Mouse (Mus musculus): Measurements from ENCODE around the gene Aspg. TPM values are rescaled to one million over a fixed set of nuclear protein-coding genes. Genes with fewer than 3 reads are reported as not detected.

Gene Aspg
- polyA plus RNA-seq, 1 experiment from 2014 or later: 1.5 TPM

GRCm38 (mm10) chr12:112100106-112100505 is 6.4 kb upstream of the Aspg start:
- no peaks in the 10 kb centered on the region for H3K9me3 ChIP-seq
- DNase-seq (ENCODE audit: low spot score): no peak
- no peak overlapping the region for H3K27ac ChIP-seq
- WGBS: 72% methylated on average over 4 of the region's 4 CpGs
- H3K27me3 ChIP-seq (ENCODE audit: insufficient read depth, poor library complexity, severe bottlenecking): peaks cover 7% of the 10 kb centered on the region; the same call in 1 of the 2 replicates
- no peaks in the 10 kb centered on the region for H3K4me1 ChIP-seq
- no peaks in the 10 kb centered on the region for H3K36me3 ChIP-seq
- no peak overlapping the region for H3K4me3 ChIP-seq

GRCm38 (mm10) chr12:112101045-112101444 is 5.4 kb upstream of the Aspg start:
- Histone ChIP-seq H3K36me3 (no peaks in the 10 kb centered on the region), H3K4me3 (no peak overlapping the region), H3K27ac (no peak overlapping the region), H3K27me3 (ENCODE audit: insufficient read depth, poor library complexity, severe bottlenecking) (peaks cover 17% of the 10 kb centered on the region; the same call in 1 of the 2 replicates), H3K9me3 (no peaks in the 10 kb centered on the region), H3K4me1 (no peaks in the 10 kb centered on the region)
- no peak for DNase-seq (ENCODE audit: low spot score)
- WGBS: 50% methylated on average over 4 of the region's 4 CpGs

- Histone ChIP-seq H3K4me3 (no peak overlapping the region), H3K9me3 (no peaks in the 10 kb centered on the region), H3K4me1 (peaks cover 12% of the 10 kb centered on the region), H3K36me3 (no peaks in the 10 kb centered on the region), H3K27me3 (ENCODE audit: insufficient read depth, poor library complexity, severe bottlenecking) (peaks cover 35% of the 10 kb centered on the region), H3K27ac (no peak overlapping the region)
- 87% methylated on average over 5 of the region's 5 CpGs for WGBS
- no peak for DNase-seq (ENCODE audit: low spot score)
Observed at GRCm38 (mm10) chr12:112103179-112103578, 3.3 kb upstream of the Aspg start.

- H3K4me1 ChIP-seq: peaks cover 12% of the 10 kb centered on the region
- no peak overlapping the region for H3K4me3 ChIP-seq
- H3K27me3 ChIP-seq (ENCODE audit: insufficient read depth, poor library complexity, severe bottlenecking): peaks cover 45% of the 10 kb centered on the region
- H3K36me3 ChIP-seq: no peaks in the 10 kb centered on the region
- H3K9me3 ChIP-seq: no peaks in the 10 kb centered on the region
- no peak for DNase-seq (ENCODE audit: low spot score)
- WGBS: 84% methylated on average over 11 of the region's 11 CpGs
- no peak overlapping the region for H3K27ac ChIP-seq
Observed at GRCm38 (mm10) chr12:112104890-112105289, 1.6 kb upstream of the Aspg start.

- Histone ChIP-seq H3K4me1 (peaks cover 14% of the 10 kb centered on the region), H3K36me3 (no peaks in the 10 kb centered on the region), H3K9me3 (no peaks in the 10 kb centered on the region), H3K27me3 (ENCODE audit: insufficient read depth, poor library complexity, severe bottlenecking) (peaks cover 69% of the 10 kb centered on the region), H3K27ac (no peak overlapping the region), H3K4me3 (no peak overlapping the region)
- DNase-seq (ENCODE audit: low spot score): no peak
- 78% methylated on average over 8 of the region's 8 CpGs for WGBS
Observed at GRCm38 (mm10) chr12:112107685-112108084, 1.2 kb downstream of the Aspg start.

GRCm38 (mm10) chr12:112108696-112109445 is 2.4 kb downstream of the Aspg start:
- Histone ChIP-seq H3K4me3 (no peak overlapping the region), H3K4me1 (peaks cover 21% of the 10 kb centered on the region), H3K27me3 (ENCODE audit: insufficient read depth, poor library complexity, severe bottlenecking) (peaks cover 74% of the 10 kb centered on the region), H3K36me3 (no peaks in the 10 kb centered on the region), H3K9me3 (no peaks in the 10 kb centered on the region), H3K27ac (no peak overlapping the region)
- no peak for DNase-seq (ENCODE audit: low spot score)
- WGBS: 77% methylated on average over 11 of the region's 11 CpGs

- Histone ChIP-seq H3K4me1 (peaks cover 24% of the 10 kb centered on the region), H3K27me3 (ENCODE audit: insufficient read depth, poor library complexity, severe bottlenecking) (peaks cover 81% of the 10 kb centered on the region), H3K4me3 (no peak overlapping the region), H3K27ac (no peak overlapping the region), H3K9me3 (no peaks in the 10 kb centered on the region), H3K36me3 (no peaks in the 10 kb centered on the region)
- 77% methylated on average over 9 of the region's 9 CpGs for WGBS
- no peak for DNase-seq (ENCODE audit: low spot score)
Observed at GRCm38 (mm10) chr12:112109701-112110100, 3.2 kb downstream of the Aspg start.

GRCm38 (mm10) chr12:112111323-112111722 is 4.8 kb downstream of the Aspg start:
- Histone ChIP-seq H3K36me3 (no peaks in the 10 kb centered on the region), H3K27ac (no peak overlapping the region), H3K4me3 (no peak overlapping the region), H3K4me1 (peaks cover 23% of the 10 kb centered on the region), H3K27me3 (ENCODE audit: insufficient read depth, poor library complexity, severe bottlenecking) (peaks cover 82% of the 10 kb centered on the region), H3K9me3 (no peaks in the 10 kb centered on the region)
- 83% methylated on average over 5 of the region's 5 CpGs for WGBS
- DNase-seq (ENCODE audit: low spot score): no peak

GRCm38 (mm10) chr12:112112235-112112634 is 5.8 kb downstream of the Aspg start:
- H3K27ac ChIP-seq: no peak overlapping the region
- H3K27me3 ChIP-seq (ENCODE audit: insufficient read depth, poor library complexity, severe bottlenecking): peaks cover 83% of the 10 kb centered on the region
- DNase-seq (ENCODE audit: low spot score): no peak
- H3K9me3 ChIP-seq: no peaks in the 10 kb centered on the region
- no peak overlapping the region for H3K4me3 ChIP-seq
- 87% methylated on average over 6 of the region's 6 CpGs for WGBS
- peaks cover 14% of the 10 kb centered on the region for H3K4me1 ChIP-seq
- H3K36me3 ChIP-seq: no peaks in the 10 kb centered on the region

- H3K4me1 ChIP-seq: peaks cover 11% of the 10 kb centered on the region
- no peak for DNase-seq (ENCODE audit: low spot score)
- H3K27ac ChIP-seq: no peak overlapping the region
- H3K36me3 ChIP-seq: no peaks in the 10 kb centered on the region
- peaks cover 81% of the 10 kb centered on the region for H3K27me3 ChIP-seq (ENCODE audit: insufficient read depth, poor library complexity, severe bottlenecking)
- H3K4me3 ChIP-seq: no peak overlapping the region
- WGBS: 20% methylated on average over 13 of the region's 13 CpGs
- no peaks in the 10 kb centered on the region for H3K9me3 ChIP-seq
Observed at GRCm38 (mm10) chr12:112112686-112113396, 6.4 kb downstream of the Aspg start.

GRCm38 (mm10) chr12:112113710-112114109 is 7.2 kb downstream of the Aspg start:
- Histone ChIP-seq H3K27me3 (ENCODE audit: insufficient read depth, poor library complexity, severe bottlenecking) (peaks cover 75% of the 10 kb centered on the region), H3K9me3 (no peaks in the 10 kb centered on the region), H3K27ac (no peak overlapping the region), H3K4me1 (peaks cover 16% of the 10 kb centered on the region), H3K4me3 (no peak overlapping the region), H3K36me3 (no peaks in the 10 kb centered on the region)
- WGBS: 13% methylated on average over 7 of the region's 7 CpGs
- DNase-seq (ENCODE audit: low spot score): peak; percentile 88

GRCm38 (mm10) chr12:112117006-112117405 is 10.5 kb downstream of the Aspg start:
- H3K9me3 ChIP-seq: no peaks in the 10 kb centered on the region
- H3K27ac ChIP-seq: no peak overlapping the region
- H3K36me3 ChIP-seq: no peaks in the 10 kb centered on the region
- no peak overlapping the region for H3K4me3 ChIP-seq
- peaks cover 38% of the 10 kb centered on the region for H3K4me1 ChIP-seq
- no peak for DNase-seq (ENCODE audit: low spot score)
- WGBS: 77% methylated on average over 5 of the region's 5 CpGs
- H3K27me3 ChIP-seq (ENCODE audit: insufficient read depth, poor library complexity, severe bottlenecking): peaks cover 79% of the 10 kb centered on the region

- Histone ChIP-seq H3K27me3 (ENCODE audit: insufficient read depth, poor library complexity, severe bottlenecking) (peaks cover 79% of the 10 kb centered on the region), H3K36me3 (no peaks in the 10 kb centered on the region), H3K4me1 (peaks cover 37% of the 10 kb centered on the region), H3K27ac (no peak overlapping the region), H3K4me3 (no peak overlapping the region), H3K9me3 (no peaks in the 10 kb centered on the region)
- no peak for DNase-seq (ENCODE audit: low spot score)
- 77% methylated on average over 7 of the region's 7 CpGs for WGBS
Observed at GRCm38 (mm10) chr12:112117649-112118048, 11.2 kb downstream of the Aspg start.
